Mouse (Mus musculus) liver (tissue): ENCODE measurements around the gene Tmem29.
"Not testable (repeated sequence)": the region's sequence is repeated elsewhere in the genome, so short reads cannot be mapped to it uniquely, and the experiment has no call there.

ENCODE experiments used
- DNase-seq: peaks from one replicate; pipeline ENCODE4 v3.0.0-alpha.2; 2020; ENCODE audit warnings: mixed read lengths

Tmem29 gene

GRCm38 (mm10) chrX:150458766-150459350, at the start of gene Tmem29:
Tmem29 (minus strand) TSS chrX:150459154.
- peak; percentile 87 for DNase-seq

GRCm38 (mm10) chrX:150508696-150509095, 49.7 kb upstream of the Tmem29 start:
- DNase-seq = no peak

- DNase-seq = not testable (repeated sequence)
Measured at GRCm38 (mm10) chrX:150487811-150488210, 28.9 kb upstream of the Tmem29 start.

GRCm38 (mm10) chrX:150486314-150487030, 27.5 kb upstream of the Tmem29 start:
- not testable (repeated sequence) for DNase-seq

- DNase-seq = peak; percentile 81
Measured at GRCm38 (mm10) chrX:150477854-150478780, 19.2 kb upstream of the Tmem29 start.

- DNase-seq = no peak
Measured at GRCm38 (mm10) chrX:150471416-150471815, 12.5 kb upstream of the Tmem29 start.

GRCm38 (mm10) chrX:150468266-150468665, 9.3 kb upstream of the Tmem29 start:
- no peak for DNase-seq

GRCm38 (mm10) chrX:150466817-150467216, 7.9 kb upstream of the Tmem29 start:
- peak; percentile 59 for DNase-seq

- no peak for DNase-seq
Measured at GRCm38 (mm10) chrX:150460143-150460542, 1.2 kb upstream of the Tmem29 start.

- DNase-seq = no peak
Measured at GRCm38 (mm10) chrX:150459411-150459927, 515 bp upstream of the Tmem29 start.

GRCm38 (mm10) chrX:150458136-150458535, 818 bp downstream of the Tmem29 start:
- DNase-seq = no peak

GRCm38 (mm10) chrX:150440505-150441338, 18.2 kb downstream of the Tmem29 start:
- DNase-seq = peak; percentile 46

- no peak for DNase-seq
Measured at GRCm38 (mm10) chrX:150436373-150436772, 22.6 kb downstream of the Tmem29 start.

- DNase-seq = peak; percentile 55
Measured at GRCm38 (mm10) chrX:150435367-150435766, 23.6 kb downstream of the Tmem29 start.

GRCm38 (mm10) chrX:150413505-150413904, 45.4 kb downstream of the Tmem29 start:
- DNase-seq = no peak
